Mouse (Mus musculus): Measurements from ENCODE around the gene Smpd2.

Gene Smpd2

GRCm38 (mm10) chr10:41489708-41490517 lies at the start of gene Smpd2, which contains the start of gene Ppil6:
TSS of gene Smpd2 (minus strand) at chr10:41490369.
TSS of gene Ppil6 (plus strand) at chr10:41490439.
- peak; percentile 95 to 97 for DNase-seq

- no peak for DNase-seq
Measured at GRCm38 (mm10) chr10:41538986-41539385, 48.8 kb upstream of the Smpd2 start.

GRCm38 (mm10) chr10:41537983-41538330 lies 47.8 kb upstream of the Smpd2 start:
- DNase-seq, result no peak

- no peak for DNase-seq
Measured at GRCm38 (mm10) chr10:41537226-41537982, 47.2 kb upstream of the Smpd2 start.

GRCm38 (mm10) chr10:41536714-41537113 lies 46.5 kb upstream of the Smpd2 start:
- no peak for DNase-seq

- DNase-seq, result no peak
Measured at GRCm38 (mm10) chr10:41535991-41536390, 45.8 kb upstream of the Smpd2 start.

GRCm38 (mm10) chr10:41529972-41530371 lies 39.8 kb upstream of the Smpd2 start:
- DNase-seq, result no peak

- no peak for DNase-seq
Measured at GRCm38 (mm10) chr10:41525696-41526095, 35.5 kb upstream of the Smpd2 start.

- DNase-seq, result no peak
Measured at GRCm38 (mm10) chr10:41523386-41523785, 33.2 kb upstream of the Smpd2 start.

- no peak for DNase-seq
Measured at GRCm38 (mm10) chr10:41520410-41520673, 30.2 kb upstream of the Smpd2 start.

GRCm38 (mm10) chr10:41519640-41520409 lies 29.7 kb upstream of the Smpd2 start:
- peak; percentile 74 to 77 for DNase-seq

- DNase-seq, result peak; percentile 98
Measured at GRCm38 (mm10) chr10:41518981-41519618, 28.9 kb upstream of the Smpd2 start, which contains the start of gene Cd164. TSS of gene Cd164 (plus strand) at chr10:41519414.

GRCm38 (mm10) chr10:41518508-41518980 lies 28.4 kb upstream of the Smpd2 start:
- DNase-seq, result peak; percentile 84 to 87

GRCm38 (mm10) chr10:41514921-41515320 lies 24.8 kb upstream of the Smpd2 start:
- no peak for DNase-seq

GRCm38 (mm10) chr10:41514301-41514700 lies 24.1 kb upstream of the Smpd2 start:
- DNase-seq, result peak in 1 of 2 experiments; percentile 13

GRCm38 (mm10) chr10:41509160-41509559 lies 19.0 kb upstream of the Smpd2 start:
- peak; percentile 46 to 48 for DNase-seq

GRCm38 (mm10) chr10:41505446-41505845 lies 15.3 kb upstream of the Smpd2 start:
- peak; percentile 90 to 91 for DNase-seq

GRCm38 (mm10) chr10:41504996-41505395 lies 14.8 kb upstream of the Smpd2 start:
- DNase-seq, result no peak

GRCm38 (mm10) chr10:41500941-41501340 lies 10.8 kb upstream of the Smpd2 start:
- peak in 1 of 2 experiments; percentile 42 for DNase-seq

GRCm38 (mm10) chr10:41491111-41491510 lies 942 bp upstream of the Smpd2 start:
- no peak for DNase-seq

- no peak for DNase-seq
Measured at GRCm38 (mm10) chr10:41490518-41490873, 327 bp upstream of the Smpd2 start.

- DNase-seq, result no peak
Measured at GRCm38 (mm10) chr10:41489294-41489693, 875 bp downstream of the Smpd2 start.

GRCm38 (mm10) chr10:41488877-41489276 lies 1.3 kb downstream of the Smpd2 start:
- DNase-seq, result no peak
